Mouse (Mus musculus): ENCODE measurements around the gene Gtf2h1. TPM values are rescaled to one million over a fixed set of nuclear protein-coding genes. Genes with fewer than 3 reads are reported as not detected.

The Gtf2h1 gene
- total and polyA plus RNA-seq, 2 experiments from 2014 or later: 26.5 to 36.2 TPM

- peak; percentile 65 for TF ChIP-seq CTCF (IDR thresholded peaks at IDR 0.05; ENCODE audit: low read depth)
- peaks cover 28% of the 10 kb centered on the region for H3K36me3 ChIP-seq (ENCODE audit: insufficient read depth, low read length)
- H3K9me3 ChIP-seq (ENCODE audit: low read length): no peaks in the 10 kb centered on the region
- peak overlapping the region; percentile 82 for H3K4me3 ChIP-seq (ENCODE audit: low read length)
- peak overlapping the region; percentile 92 for H3K9ac ChIP-seq (replicated peaks; ENCODE audit: low read length)
- DNase-seq (ENCODE audit: low spot score): peak; percentile 92
- WGBS: under 1% methylated on average over 28 of the region's 28 CpGs
- H3K4me1 ChIP-seq (ENCODE audit: insufficient read depth, low read length): peaks cover 12% of the 10 kb centered on the region; the same call in 1 of the 2 replicates
- peak; percentile 75 for ATAC-seq
- no peaks in the 10 kb centered on the region for H3K27me3 ChIP-seq (ENCODE audit: insufficient read depth, low read length)
- peak overlapping the region; percentile 94 for H3K4me2 ChIP-seq (ENCODE audit: low read depth, low read length)
- peak overlapping the region; percentile 86 for H3K27ac ChIP-seq
Measured at GRCm38 (mm10) chr7:46846486-46847244, 50.8 kb downstream of the Gtf2h1 start.

- Histone ChIP-seq H3K4me2 (ENCODE audit: low read depth, low read length) (no peak overlapping the region), H3K36me3 (ENCODE audit: insufficient read depth, low read length) (peaks cover 52% of the 10 kb centered on the region), H3K4me1 (ENCODE audit: insufficient read depth, low read length) (peaks cover 12% of the 10 kb centered on the region; the same call in 1 of the 2 replicates), H3K4me3 (ENCODE audit: low read length) (no peak overlapping the region), H3K9ac (replicated peaks; ENCODE audit: low read length) (no peak overlapping the region), H3K27me3 (ENCODE audit: insufficient read depth, low read length) (no peaks in the 10 kb centered on the region), H3K27ac (no peak overlapping the region), H3K9me3 (ENCODE audit: low read length) (no peaks in the 10 kb centered on the region)
- ATAC-seq (no peak), DNase-seq (ENCODE audit: low spot score) (no peak)
- 66% methylated on average over 5 of the region's 5 CpGs for WGBS
- no peak for TF ChIP-seq CTCF (IDR thresholded peaks at IDR 0.05; ENCODE audit: low read depth)
Measured at GRCm38 (mm10) chr7:46849287-46849686, 53.4 kb downstream of the Gtf2h1 start.

GRCm38 (mm10) chr7:46851026-46851425 lies 55.1 kb downstream of the Gtf2h1 start:
- H3K36me3 ChIP-seq (ENCODE audit: insufficient read depth, low read length): peaks cover 67% of the 10 kb centered on the region
- H3K9ac ChIP-seq (replicated peaks; ENCODE audit: low read length): no peak overlapping the region
- no peak overlapping the region for H3K4me3 ChIP-seq (ENCODE audit: low read length)
- ATAC-seq (no peak), DNase-seq (ENCODE audit: low spot score) (peak; percentile 13)
- H3K9me3 ChIP-seq (ENCODE audit: low read length): no peaks in the 10 kb centered on the region
- no peaks in the 10 kb centered on the region for H3K27me3 ChIP-seq (ENCODE audit: insufficient read depth, low read length)
- H3K4me1 ChIP-seq (ENCODE audit: insufficient read depth, low read length): peaks cover 7% of the 10 kb centered on the region; the same call in 1 of the 2 replicates
- TF ChIP-seq CTCF (IDR thresholded peaks at IDR 0.05; ENCODE audit: low read depth): peak; percentile 48
- WGBS: 40% methylated on average over 7 of the region's 7 CpGs
- no peak overlapping the region for H3K27ac ChIP-seq
- no peak overlapping the region for H3K4me2 ChIP-seq (ENCODE audit: low read depth, low read length)

GRCm38 (mm10) chr7:46852666-46853065 lies 56.8 kb downstream of the Gtf2h1 start:
- Histone ChIP-seq H3K9me3 (ENCODE audit: low read length) (no peaks in the 10 kb centered on the region), H3K4me2 (ENCODE audit: low read depth, low read length) (no peak overlapping the region), H3K4me1 (ENCODE audit: insufficient read depth, low read length) (no peaks in the 10 kb centered on the region), H3K9ac (replicated peaks; ENCODE audit: low read length) (no peak overlapping the region), H3K36me3 (ENCODE audit: insufficient read depth, low read length) (peaks cover 70% of the 10 kb centered on the region), H3K27ac (no peak overlapping the region), H3K27me3 (ENCODE audit: insufficient read depth, low read length) (no peaks in the 10 kb centered on the region), H3K4me3 (ENCODE audit: low read length) (no peak overlapping the region)
- ATAC-seq: no peak
- DNase-seq (ENCODE audit: low spot score): no peak
- 89% methylated on average over 1 of the region's 1 CpGs for WGBS
- TF ChIP-seq CTCF (IDR thresholded peaks at IDR 0.05; ENCODE audit: low read depth): no peak

- no peak overlapping the region for H3K27ac ChIP-seq
- H3K9ac ChIP-seq (replicated peaks; ENCODE audit: low read length): no peak overlapping the region
- no peak for DNase-seq (ENCODE audit: low spot score)
- no peaks in the 10 kb centered on the region for H3K9me3 ChIP-seq (ENCODE audit: low read length)
- peaks cover 68% of the 10 kb centered on the region for H3K36me3 ChIP-seq (ENCODE audit: insufficient read depth, low read length)
- no peak for TF ChIP-seq CTCF (IDR thresholded peaks at IDR 0.05; ENCODE audit: low read depth)
- no peaks in the 10 kb centered on the region for H3K27me3 ChIP-seq (ENCODE audit: insufficient read depth, low read length)
- 87% methylated on average over 9 of the region's 9 CpGs for WGBS
- H3K4me2 ChIP-seq (ENCODE audit: low read depth, low read length): no peak overlapping the region
- ATAC-seq: no peak
- no peaks in the 10 kb centered on the region for H3K4me1 ChIP-seq (ENCODE audit: insufficient read depth, low read length)
- no peak overlapping the region for H3K4me3 ChIP-seq (ENCODE audit: low read length)
Measured at GRCm38 (mm10) chr7:46853365-46853764, 57.5 kb downstream of the Gtf2h1 start.

GRCm38 (mm10) chr7:46855866-46856560 lies 60.1 kb downstream of the Gtf2h1 start:
- no peaks in the 10 kb centered on the region for H3K27me3 ChIP-seq (ENCODE audit: insufficient read depth, low read length)
- H3K36me3 ChIP-seq (ENCODE audit: insufficient read depth, low read length): peaks cover 48% of the 10 kb centered on the region
- H3K4me1 ChIP-seq (ENCODE audit: insufficient read depth, low read length): no peaks in the 10 kb centered on the region
- H3K4me2 ChIP-seq (ENCODE audit: low read depth, low read length): no peak overlapping the region
- 0 out of 2 replicates have a peak, but pooled peaks have one; percentile 3 for TF ChIP-seq CTCF (IDR thresholded peaks at IDR 0.05; ENCODE audit: low read depth)
- no peak overlapping the region for H3K4me3 ChIP-seq (ENCODE audit: low read length)
- no peak overlapping the region for H3K27ac ChIP-seq
- H3K9me3 ChIP-seq (ENCODE audit: low read length): no peaks in the 10 kb centered on the region
- ATAC-seq (no peak), DNase-seq (ENCODE audit: low spot score) (no peak)
- no peak overlapping the region for H3K9ac ChIP-seq (replicated peaks; ENCODE audit: low read length)
- WGBS: 71% methylated on average over 7 of the region's 7 CpGs

All from hindbrain, postnatal 0 days (tissue).